13 mouse cellular contexts compared by ENCODE assay signal in genomic region chr4:21535973-21536372, GRCm38 (mm10).
DNase-seq lines count a peak whose midpoint lies in the region; ATAC-seq and TF ChIP-seq lines count a peak whose summit lies in the region.
"Had no signal": no experiment of that assay in that cellular context is flagged by ENCODE, and none has a peak within 500 bp of the region (broad histone marks: within the 10 kb centered on the region; RNA-seq: fewer than 3 reads in every experiment).

No protein-coding gene starts in this region.

- TF ChIP-seq POLR2A in brain, embryonic 14.5 days (IDR thresholded peaks at IDR 0.05; ENCODE audit: borderline replicate concordance, extremely low read depth, insufficient read depth, insufficient read length, poor library complexity, severe bottlenecking): no peak

- H3K9me3 ChIP-seq in liver, embryonic 14.5 days (ENCODE audit: control insufficient read depth, low read length): no peaks in the 10 kb centered on the region
- H3K9me3 ChIP-seq in liver, embryonic 11.5 days (ENCODE audit: control insufficient read depth, low read length): no peaks in the 10 kb centered on the region
- H3K9me3 ChIP-seq: limb, embryonic 10.5 days had no signal

- H3K27me3 ChIP-seq in liver, embryonic 14.5 days (ENCODE audit: control insufficient read depth, insufficient read depth, low read length): no peaks in the 10 kb centered on the region
- H3K27me3 ChIP-seq in liver, embryonic 11.5 days (replicated peaks; ENCODE audit: control insufficient read depth, insufficient read depth, low read length): no peaks in the 10 kb centered on the region

- no peaks in the 10 kb centered on the region for H3K4me1 ChIP-seq in liver, embryonic 14.5 days (replicated peaks; ENCODE audit: control insufficient read depth in 2 of 2, insufficient read depth in 2 of 2, low read length in 1 of 2)
- no peaks in the 10 kb centered on the region for H3K4me1 ChIP-seq in liver, embryonic 11.5 days (replicated peaks; ENCODE audit: control insufficient read depth, insufficient read depth, low read length)
- H3K4me1 ChIP-seq: limb, embryonic 10.5 days had no signal

- H3K36me3 ChIP-seq in liver, embryonic 14.5 days (replicated peaks; ENCODE audit: control insufficient read depth, insufficient read depth, low read depth): no peaks in the 10 kb centered on the region
- H3K36me3 ChIP-seq in liver, embryonic 11.5 days (ENCODE audit: control insufficient read depth, insufficient read depth, low read length): no peaks in the 10 kb centered on the region
- H3K36me3 ChIP-seq: limb, embryonic 10.5 days had no signal

- WGBS in liver, embryonic 14.5 days (ENCODE audit: insufficient replicate concordance): 20% methylated on average over 2 of the region's 2 CpGs
- WGBS in liver, embryonic 11.5 days: 29% methylated on average over 2 of the region's 2 CpGs

- TF ChIP-seq EP300 in liver, embryonic 14.5 days (IDR thresholded peaks at IDR 0.05; ENCODE audit: low read depth): no peak

- peak; percentile 19; the same call in 1 of the 2 replicates for TF ChIP-seq CTCF in liver, embryonic 14.5 days (IDR thresholded peaks at IDR 0.05; ENCODE audit: low read depth)
- peak; percentile 43; the same call in 1 of the 2 replicates for TF ChIP-seq CTCF in brain, embryonic 14.5 days (IDR thresholded peaks at IDR 0.05; ENCODE audit: borderline replicate concordance, extremely low read depth, insufficient read depth, insufficient read length)

- no peak overlapping the region for H3K9ac ChIP-seq in liver, embryonic 14.5 days (replicated peaks)
- no peak overlapping the region for H3K9ac ChIP-seq in liver, embryonic 11.5 days (ENCODE audit: low read depth, low read length)

- no peak overlapping the region for H3K4me3 ChIP-seq in liver, embryonic 14.5 days (ENCODE audit: insufficient read depth in 1 of 2, low read depth in 2 of 2, low read length in 2 of 2)
- H3K4me3 ChIP-seq in liver, embryonic 11.5 days (ENCODE audit: low read depth, low read length): no peak overlapping the region
- H3K4me3 ChIP-seq: limb, embryonic 10.5 days had no signal

- no peak for ATAC-seq in liver, embryonic 14.5 days (ENCODE audit: insufficient read depth)
- ATAC-seq in liver, embryonic 11.5 days (replicated peaks; ENCODE audit: low FRiP score): no peak

- DNase-seq in cerebellum, postnatal 10 days: peak; percentile 10 to 72
- no peak for DNase-seq in cerebellum, adult 11 months
- DNase-seq in liver, embryonic 14.5 days (ENCODE audit: low read depth in 3 of 3, low spot score in 3 of 3): no peak
- DNase-seq in liver, embryonic 11.5 days (ENCODE audit: low spot score): no peak
- peak; percentile 37 for DNase-seq in brain, embryonic 14.5 days (ENCODE audit: low read depth)
- DNase-seq in naive thymus-derived CD4-positive, alpha-beta T cell, adult 2 months (ENCODE audit: low read depth): peak; percentile 4
- no peak for DNase-seq in thymus, adult 18-20 months
- DNase-seq in urinary bladder, adult 18-20 months (ENCODE audit: low spot score in 2 of 2): no peak
- DNase-seq: adrenal gland, postnatal 36 days; kidney, postnatal 10 days had no signal

- no peak overlapping the region for H3K4me2 ChIP-seq in liver, embryonic 14.5 days (ENCODE audit: low read depth)
- H3K4me2 ChIP-seq in liver, embryonic 11.5 days: no peak overlapping the region
- H3K4me2 ChIP-seq: heart, embryonic 11.5 days had no signal

- H3K27ac ChIP-seq in liver, embryonic 14.5 days: no peak overlapping the region
- H3K27ac ChIP-seq in liver, embryonic 11.5 days (ENCODE audit: low read depth, low read length): no peak overlapping the region
- H3K27ac ChIP-seq: limb, embryonic 10.5 days; macrophage had no signal

Comparison
In these comparisons a context has a peak if more than half of its experiments do, and no peak if none do; other contexts are left out.
1. DNase-seq: peak in cerebellum, postnatal 10 days (2 of 2), brain, embryonic 14.5 days (single experiment) and naive thymus-derived CD4-positive, alpha-beta T cell, adult 2 months (single experiment); none in cerebellum, adult 11 months (single experiment), liver, embryonic 14.5 days (0 of 3), liver, embryonic 11.5 days (single experiment), thymus, adult 18-20 months (0 of 2) and urinary bladder, adult 18-20 months (0 of 2).